Mouse (Mus musculus) heart, adult 10 weeks (tissue): Measurements from ENCODE around the gene Clec2i. TPM values are rescaled to one million over a fixed set of nuclear protein-coding genes. Genes with fewer than 3 reads are reported as not detected.

Experiments
- polyA plus RNA-seq: library from polyadenylated mRNA; stranded (reverse); fragments of 350-450 nt; fragmentation: Illumina TruSeq; extraction: RNeasy Lipid Tissue Mini Kit (QIAGEN cat#74804); gene quantifications from one replicate; pipeline ENCODE4 v1.2.3, GENCODE M21; 2014; ENCODE audit warnings: low read depth, low replicate concordance

Gene Clec2i
- not detected for polyA plus RNA-seq

DNA sequence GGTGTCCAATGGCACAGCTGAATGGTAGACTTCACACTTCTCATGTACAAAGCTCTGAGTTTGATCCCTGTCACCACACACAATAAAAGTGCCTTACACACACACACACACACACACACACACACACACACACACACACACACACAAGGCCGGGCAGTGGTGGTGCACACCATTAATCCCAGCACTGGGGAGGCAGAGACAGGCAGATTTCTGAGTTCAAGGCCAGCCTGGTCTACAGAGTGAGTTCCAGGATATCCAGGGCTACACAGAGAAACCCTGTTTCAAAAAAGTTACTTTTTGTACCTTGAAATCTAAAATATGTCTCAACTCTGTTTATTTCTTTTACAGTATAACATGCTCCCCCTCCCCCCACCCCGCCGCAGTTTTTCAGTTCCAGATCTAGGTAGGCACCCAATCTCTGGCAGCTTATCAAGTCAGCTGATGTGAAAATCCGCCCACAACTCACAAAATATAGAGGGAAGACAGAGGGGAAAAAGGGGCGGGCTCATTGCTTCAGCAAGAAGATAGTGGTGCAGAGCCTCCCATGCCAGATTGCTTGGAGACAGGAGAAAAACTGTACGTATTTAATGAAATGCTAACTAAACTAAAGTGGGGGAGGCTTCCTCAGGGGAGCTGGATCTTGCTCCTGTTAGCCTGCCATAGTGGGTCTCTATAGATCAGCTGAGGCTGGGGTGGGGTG lies at the start of gene Clec2i:
Gene Clec2i (plus strand): TSS at position 498 of the 700 bp plus-strand sequence.

DNA sequence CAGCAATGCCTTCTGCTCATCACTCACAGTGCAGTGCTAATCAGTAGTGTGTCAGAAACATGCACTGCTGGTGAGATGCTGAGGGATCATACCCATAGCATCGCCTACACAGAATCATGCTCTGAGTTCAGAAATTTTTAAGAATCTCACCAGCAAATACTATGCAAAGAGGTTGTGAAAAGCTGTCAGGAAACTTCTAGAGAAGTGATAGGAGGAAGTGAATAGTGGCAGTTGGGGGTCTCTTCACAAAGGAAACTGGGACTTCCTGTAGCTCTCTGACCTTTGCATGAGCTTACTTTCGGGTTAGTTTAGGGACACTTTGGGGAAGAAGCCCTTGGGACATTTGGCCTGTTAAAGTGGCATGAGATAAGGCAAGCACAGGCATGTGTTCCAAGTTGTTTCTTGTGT lies 3.6 kb downstream of the Clec2i start, which contains the start of gene BC035044:
Gene BC035044 (minus strand): TSS at position 179 of the 408 bp plus-strand sequence.

DNA sequence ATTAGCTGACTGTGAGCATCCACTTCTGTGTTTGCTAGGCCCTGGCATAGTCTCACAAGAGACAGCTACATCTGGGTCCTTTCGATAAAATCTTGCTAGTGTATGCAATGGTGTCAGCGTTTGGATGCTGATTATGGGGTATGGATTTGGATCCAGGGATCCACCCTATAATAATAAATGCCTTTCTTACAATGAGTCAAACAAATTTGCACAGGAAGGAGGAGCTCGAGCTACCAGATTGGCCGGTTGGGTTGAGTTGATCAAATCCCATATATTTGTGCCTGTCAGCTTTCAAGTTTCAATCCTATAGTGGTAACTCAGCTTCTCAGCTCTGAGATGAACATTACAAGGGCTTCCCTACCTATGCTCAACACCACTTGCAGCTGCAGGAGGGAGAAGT lies 46.7 kb downstream of the Clec2i start, which contains the start of gene Clec2g:
Gene Clec2g (plus strand): TSS at position 301 of the 400 bp plus-strand sequence.

Other genes with a start within 250 kb of the Clec2i start
- not detected for gene Clec2h, start 225.2 kb upstream of the Clec2i start, polyA plus RNA-seq
- not detected for gene Klrb1, start 164.5 kb upstream of the Clec2i start, polyA plus RNA-seq
- gene Klrb1c, start 98.4 kb upstream of the Clec2i start, polyA plus RNA-seq, result not detected
- gene Gm44511, start 61.3 kb upstream of the Clec2i start, polyA plus RNA-seq, result not detected
- gene Klrb1b, start 61.3 kb upstream of the Clec2i start, polyA plus RNA-seq, result not detected
- 0.39 TPM for gene BC035044, start 3.5 kb downstream of the Clec2i start, polyA plus RNA-seq
- gene Clec2g, start 46.8 kb downstream of the Clec2i start, polyA plus RNA-seq, result not detected
- not detected for gene Klrb1f, start 158.3 kb downstream of the Clec2i start, polyA plus RNA-seq
- 0.29 TPM for gene Clec2e, start 213.3 kb downstream of the Clec2i start, polyA plus RNA-seq